Mouse (Mus musculus) ES-E14 (cell line): Measurements from ENCODE around the gene Ivd. TPM values are rescaled to one million over a fixed set of nuclear protein-coding genes. Genes with fewer than 3 reads are reported as not detected.
A peak's percentile ranks its signal among the peaks of the same experiment; 100 is the strongest.

Experiments
- DNase-seq: peaks from one replicate; pipeline ENCODE4 v3.0.0-alpha.2; 2013; ENCODE audit warnings: low read depth, low spot score
- H3K27ac ChIP-seq: 2 replicates; pipeline ENCODE4 v1.5.1; 2012; ENCODE audit warnings: low read depth, mild to moderate bottlenecking, low read length, moderate library complexity, mixed read lengths; ENCODE audit not compliant: poor library complexity, insufficient read depth, severe bottlenecking
- H3K36me3 ChIP-seq: 2 replicates; pipeline ENCODE4 v1.6.1; 2012; ENCODE audit warnings: mild to moderate bottlenecking, low read length, moderate library complexity, mixed read lengths; ENCODE audit not compliant: control insufficient read depth, poor library complexity, insufficient read depth, severe bottlenecking
- H3K4me1 ChIP-seq, 2 experiments: fragments of 150-350 bp in 1 of 2; sonication (generic) in 1 of 2; 2 replicates each; pipeline ENCODE4 v1.6.1; 2012; ENCODE audit warnings: low read length in 2 of 2, mild to moderate bottlenecking in 1 of 2, mixed read lengths in 1 of 2; ENCODE audit not compliant: control insufficient read depth in 2 of 2, insufficient read depth in 2 of 2, poor library complexity in 1 of 2
- H3K4me3 ChIP-seq, 2 experiments: fragments of 150-350 bp in 1 of 2; sonication (generic) in 1 of 2; 2 replicates each; pipeline ENCODE4 v1.5.1; 2012; ENCODE audit warnings: low read length in 2 of 2, low read depth in 1 of 2, mild to moderate bottlenecking in 1 of 2, mixed read lengths in 1 of 2; ENCODE audit not compliant: insufficient read depth in 1 of 2, poor library complexity in 1 of 2, severe bottlenecking in 1 of 2
- H3K9ac ChIP-seq: 2 replicates; pipeline ENCODE4 v1.6.1; 2012; ENCODE audit warnings: low read depth, mild to moderate bottlenecking, low read length, mixed read lengths; ENCODE audit not compliant: poor library complexity, insufficient read depth, severe bottlenecking
- H3K9me3 ChIP-seq: fragments of 150-350 bp; sonication (generic); 2 replicates; pipeline ENCODE4 v1.6.1; 2012; ENCODE audit warnings: low read depth, mild to moderate bottlenecking, low read length; ENCODE audit not compliant: control insufficient read depth, insufficient read depth
- CHD2 ChIP-seq: IDR thresholded peaks from 2 replicates; pipeline ENCODE4 v1.6.1; 2014; ENCODE audit warnings: mild to moderate bottlenecking, low read depth, low read length, inconsistent platforms
- HCFC1 ChIP-seq: IDR thresholded peaks from 2 replicates; pipeline ENCODE4 v1.6.1; 2012; ENCODE audit warnings: low read length, inconsistent platforms, borderline replicate concordance; ENCODE audit not compliant: insufficient read depth
- MAFK ChIP-seq: IDR thresholded peaks from 2 replicates; pipeline ENCODE4 v1.6.1; 2014; ENCODE audit warnings: mild to moderate bottlenecking, low read depth, low read length, inconsistent platforms; ENCODE audit not compliant: insufficient read depth
- ZC3H11A ChIP-seq: IDR thresholded peaks from 2 replicates; pipeline ENCODE4 v1.6.1; 2012; ENCODE audit warnings: low read depth, mild to moderate bottlenecking, inconsistent platforms, low read length, borderline replicate concordance
- ZNF384 ChIP-seq: IDR thresholded peaks from 2 replicates; pipeline ENCODE4 v1.6.1; 2012; ENCODE audit warnings: low read depth, low read length, inconsistent platforms
- in situ Hi-C, 2 experiments: fragments of 600-800 bp; cut with MboI; formaldehyde crosslinking; loops; one replicate each; pipeline ENCODE4 v1.15.1; 2025; ENCODE audit warnings: low sequenced_read_pairs in 2 of 2, inconsistent platforms in 1 of 2; ENCODE audit not compliant: unreplicated experiment in 2 of 2
- total RNA-seq: library from RNA; depleted of rRNA; stranded (reverse); fragments of 300-350 nt; gene quantifications from 2 replicates; pipeline ENCODE4 v1.2.3, GENCODE M21; 2012

The Ivd gene
- total RNA-seq, 1 experiment, result 19.6 TPM

- H3K4me3 ChIP-seq, result no peak overlapping the region
- no peaks in the 10 kb centered on the region for H3K9me3 ChIP-seq
- in situ Hi-C loops, result no loop called here
- no peak for DNase-seq
- H3K27ac ChIP-seq, result no peak overlapping the region
- peaks cover 0 to 11% of the 10 kb centered on the region in 2 experiments; a peak in 3 of 4 replicates for H3K4me1 ChIP-seq
- H3K36me3 ChIP-seq, result no peaks in the 10 kb centered on the region
- TF ChIP-seq ZC3H11A (no peak), CHD2 (no peak), HCFC1 (no peak), MAFK (0 out of 2 replicates have a peak, but pooled peaks have one; percentile 16)
- no peak overlapping the region for H3K9ac ChIP-seq
These were observed 20.6 kb upstream of the Ivd start for GRCm38 (mm10) chr2:118841186-118841585.

GRCm38 (mm10) chr2:118841774-118842173 lies 20.0 kb upstream of the Ivd start:
- no peak for DNase-seq
- TF ChIP-seq MAFK (peak; percentile 90), ZNF384 (no peak)
- Histone ChIP-seq H3K9ac (no peak overlapping the region), H3K9me3 (no peaks in the 10 kb centered on the region), H3K36me3 (no peaks in the 10 kb centered on the region), H3K4me3 (no peak overlapping the region), H3K27ac (no peak overlapping the region), H3K4me1 (peaks cover 0 to 11% of the 10 kb centered on the region in 2 experiments; a peak in 3 of 4 replicates)
- in situ Hi-C loops, result no loop called here

GRCm38 (mm10) chr2:118844427-118844826 lies 17.3 kb upstream of the Ivd start:
- TF ChIP-seq ZC3H11A (no peak), MAFK (no peak), CHD2 (no peak), ZNF384 (no peak), HCFC1 (no peak)
- Histone ChIP-seq H3K9me3 (no peaks in the 10 kb centered on the region), H3K4me3 (no peak overlapping the region), H3K27ac (no peak overlapping the region), H3K9ac (no peak overlapping the region), H3K36me3 (no peaks in the 10 kb centered on the region), H3K4me1 (no peaks in the 10 kb centered on the region)
- in situ Hi-C loops, result no loop called here
- DNase-seq, result no peak

- Histone ChIP-seq H3K9me3 (no peaks in the 10 kb centered on the region), H3K36me3 (no peaks in the 10 kb centered on the region), H3K9ac (no peak overlapping the region), H3K27ac (no peak overlapping the region), H3K4me1 (no peaks in the 10 kb centered on the region), H3K4me3 (no peak overlapping the region)
- DNase-seq, result no peak
- in situ Hi-C loops, result no loop called here
- TF ChIP-seq ZNF384 (no peak), HCFC1 (no peak), CHD2 (no peak), MAFK (no peak)
These were observed 15.5 kb upstream of the Ivd start for GRCm38 (mm10) chr2:118846246-118846645.

- H3K4me1 ChIP-seq, result no peaks in the 10 kb centered on the region
- no peak overlapping the region for H3K4me3 ChIP-seq
- H3K9ac ChIP-seq, result no peak overlapping the region
- H3K36me3 ChIP-seq, result no peaks in the 10 kb centered on the region
- no peak for DNase-seq
- TF ChIP-seq ZNF384 (no peak), CHD2 (no peak), MAFK (no peak), HCFC1 (no peak), ZC3H11A (no peak)
- no peak overlapping the region for H3K27ac ChIP-seq
- in situ Hi-C loops, result no loop called here
- H3K9me3 ChIP-seq, result no peaks in the 10 kb centered on the region
These were observed 10.0 kb upstream of the Ivd start for GRCm38 (mm10) chr2:118851756-118852155.
